Mouse (Mus musculus): Measurements from ENCODE around the gene Wdr63. TPM values are rescaled to one million over a fixed set of nuclear protein-coding genes. Genes with fewer than 3 reads are reported as not detected.

Gene Wdr63
- polyA plus RNA-seq, 1 experiment from 2014 or later = 0.20 TPM

GRCm38 (mm10) chr3:146016979-146017378, 91.0 kb downstream of the Wdr63 start:
- H3K4me1 ChIP-seq (ENCODE audit: insufficient read depth) = no peaks in the 10 kb centered on the region
- H3K36me3 ChIP-seq (replicated peaks; ENCODE audit: insufficient read depth, low read length) = no peaks in the 10 kb centered on the region; the same call in 1 of the 2 replicates
- H3K4me2 ChIP-seq (ENCODE audit: low read depth, low read length) = no peak overlapping the region
- no peaks in the 10 kb centered on the region for H3K9me3 ChIP-seq (ENCODE audit: low read length)
- DNase-seq = no peak
- H3K27ac ChIP-seq (ENCODE audit: low read depth) = no peak overlapping the region
- no peak for ATAC-seq
- WGBS (ENCODE audit: insufficient replicate concordance) = 86% methylated on average over 13 of the region's 13 CpGs
- no peak for TF ChIP-seq CTCF (IDR thresholded peaks at IDR 0.05; ENCODE audit: low read depth)
- TF ChIP-seq EP300 (IDR thresholded peaks at IDR 0.05; ENCODE audit: low read depth) = no peak
- H3K9ac ChIP-seq (replicated peaks) = no peak overlapping the region
- no peaks in the 10 kb centered on the region for H3K27me3 ChIP-seq (ENCODE audit: insufficient read depth, low read length)
- no peak overlapping the region for H3K4me3 ChIP-seq (ENCODE audit: low read depth, low read length)

- Histone ChIP-seq H3K4me3 (ENCODE audit: low read depth, low read length) (no peak overlapping the region), H3K27ac (ENCODE audit: low read depth) (no peak overlapping the region), H3K4me1 (ENCODE audit: insufficient read depth) (no peaks in the 10 kb centered on the region), H3K27me3 (ENCODE audit: insufficient read depth, low read length) (no peaks in the 10 kb centered on the region), H3K9ac (replicated peaks) (no peak overlapping the region), H3K36me3 (replicated peaks; ENCODE audit: insufficient read depth, low read length) (no peaks in the 10 kb centered on the region; the same call in 1 of the 2 replicates), H3K4me2 (ENCODE audit: low read depth, low read length) (no peak overlapping the region), H3K9me3 (ENCODE audit: low read length) (no peaks in the 10 kb centered on the region)
- DNase-seq (no peak), ATAC-seq (no peak)
- TF ChIP-seq EP300 (IDR thresholded peaks at IDR 0.05; ENCODE audit: low read depth) = no peak
- TF ChIP-seq CTCF (IDR thresholded peaks at IDR 0.05; ENCODE audit: low read depth) = no peak
- 85% methylated on average over 12 of the region's 12 CpGs for WGBS (ENCODE audit: insufficient replicate concordance)
Measured at GRCm38 (mm10) chr3:146014321-146014720, 93.6 kb downstream of the Wdr63 start.

- 82% methylated on average over 7 of the region's 7 CpGs for WGBS (ENCODE audit: insufficient replicate concordance)
Measured at GRCm38 (mm10) chr3:146013490-146013889, 94.4 kb downstream of the Wdr63 start.

GRCm38 (mm10) chr3:146011544-146012218, 96.2 kb downstream of the Wdr63 start:
- ATAC-seq (no peak), DNase-seq (no peak)
- Histone ChIP-seq H3K9me3 (ENCODE audit: low read length) (no peaks in the 10 kb centered on the region), H3K9ac (replicated peaks) (no peak overlapping the region), H3K4me2 (ENCODE audit: low read depth, low read length) (no peak overlapping the region), H3K27ac (ENCODE audit: low read depth) (no peak overlapping the region), H3K4me1 (ENCODE audit: insufficient read depth) (no peaks in the 10 kb centered on the region), H3K4me3 (ENCODE audit: low read depth, low read length) (no peak overlapping the region), H3K36me3 (replicated peaks; ENCODE audit: insufficient read depth, low read length) (peaks cover 3% of the 10 kb centered on the region; the same call in 1 of the 2 replicates), H3K27me3 (ENCODE audit: insufficient read depth, low read length) (no peaks in the 10 kb centered on the region)
- no peak for TF ChIP-seq CTCF (IDR thresholded peaks at IDR 0.05; ENCODE audit: low read depth)
- no peak for TF ChIP-seq EP300 (IDR thresholded peaks at IDR 0.05; ENCODE audit: low read depth)
- WGBS (ENCODE audit: insufficient replicate concordance) = 67% methylated on average over 8 of the region's 8 CpGs

More at GRCm38 (mm10) chr3:146013490-146013889, 94.4 kb downstream of the Wdr63 start:
- Histone ChIP-seq H3K27me3 (ENCODE audit: insufficient read depth, low read length) (no peaks in the 10 kb centered on the region), H3K4me2 (ENCODE audit: low read depth, low read length) (no peak overlapping the region), H3K9me3 (ENCODE audit: low read length) (no peaks in the 10 kb centered on the region), H3K27ac (ENCODE audit: low read depth) (no peak overlapping the region), H3K36me3 (replicated peaks; ENCODE audit: insufficient read depth, low read length) (peaks cover 2% of the 10 kb centered on the region; the same call in 1 of the 2 replicates), H3K4me1 (ENCODE audit: insufficient read depth) (no peaks in the 10 kb centered on the region), H3K9ac (replicated peaks) (no peak overlapping the region), H3K4me3 (ENCODE audit: low read depth, low read length) (no peak overlapping the region)
- no peak for DNase-seq
- no peak for ATAC-seq
- no peak for TF ChIP-seq CTCF (IDR thresholded peaks at IDR 0.05; ENCODE audit: low read depth)
- TF ChIP-seq EP300 (IDR thresholded peaks at IDR 0.05; ENCODE audit: low read depth) = no peak

- H3K9me3 ChIP-seq (ENCODE audit: low read length) = no peaks in the 10 kb centered on the region
- no peaks in the 10 kb centered on the region for H3K4me1 ChIP-seq (ENCODE audit: insufficient read depth)
- H3K9ac ChIP-seq (replicated peaks) = no peak overlapping the region
- TF ChIP-seq CTCF (IDR thresholded peaks at IDR 0.05; ENCODE audit: low read depth) = no peak
- no peak for TF ChIP-seq EP300 (IDR thresholded peaks at IDR 0.05; ENCODE audit: low read depth)
- H3K4me3 ChIP-seq (ENCODE audit: low read depth, low read length) = no peak overlapping the region
- ATAC-seq = no peak
- H3K27ac ChIP-seq (ENCODE audit: low read depth) = no peak overlapping the region
- no peak overlapping the region for H3K4me2 ChIP-seq (ENCODE audit: low read depth, low read length)
- peaks cover 5% of the 10 kb centered on the region; the same call in 1 of the 2 replicates for H3K36me3 ChIP-seq (replicated peaks; ENCODE audit: insufficient read depth, low read length)
- 82% methylated on average over 4 of the region's 4 CpGs for WGBS (ENCODE audit: insufficient replicate concordance)
- DNase-seq = no peak
- H3K27me3 ChIP-seq (ENCODE audit: insufficient read depth, low read length) = no peaks in the 10 kb centered on the region
Measured at GRCm38 (mm10) chr3:146010751-146011150, 97.2 kb downstream of the Wdr63 start.

- H3K36me3 ChIP-seq (replicated peaks; ENCODE audit: insufficient read depth, low read length) = peaks cover 5% of the 10 kb centered on the region; the same call in 1 of the 2 replicates
- H3K27ac ChIP-seq (ENCODE audit: low read depth) = no peak overlapping the region
- H3K4me1 ChIP-seq (ENCODE audit: insufficient read depth) = no peaks in the 10 kb centered on the region
- WGBS (ENCODE audit: insufficient replicate concordance) = 73% methylated on average over 20 of the region's 20 CpGs
- no peak for DNase-seq
- no peaks in the 10 kb centered on the region for H3K9me3 ChIP-seq (ENCODE audit: low read length)
- H3K9ac ChIP-seq (replicated peaks) = no peak overlapping the region
- no peak overlapping the region for H3K4me2 ChIP-seq (ENCODE audit: low read depth, low read length)
- TF ChIP-seq EP300 (IDR thresholded peaks at IDR 0.05; ENCODE audit: low read depth) (no peak), CTCF (IDR thresholded peaks at IDR 0.05; ENCODE audit: low read depth) (no peak)
- H3K4me3 ChIP-seq (ENCODE audit: low read depth, low read length) = no peak overlapping the region
- H3K27me3 ChIP-seq (ENCODE audit: insufficient read depth, low read length) = no peaks in the 10 kb centered on the region
- ATAC-seq = no peak
Measured at GRCm38 (mm10) chr3:146009859-146010645, 97.9 kb downstream of the Wdr63 start.
